Mouse (Mus musculus): ENCODE data around the gene Timm50.

Gene Timm50

GRCm38 (mm10) chr7:28267129-28268041, 44.5 kb downstream of the Timm50 start, which contains the start of gene Eid2:
Eid2 (plus strand) TSS chr7:28267881.
- DNase-seq, result peak; percentile 92

- DNase-seq, result no peak
These were observed 46.5 kb downstream of the Timm50 start for GRCm38 (mm10) chr7:28265391-28265790.

- peak; percentile 53 for DNase-seq
These were observed 48.1 kb downstream of the Timm50 start for GRCm38 (mm10) chr7:28263786-28264185.

- no peak for DNase-seq
These were observed 49.0 kb downstream of the Timm50 start for GRCm38 (mm10) chr7:28262861-28263260.
